Mouse (Mus musculus) myocyte (in vitro differentiated cells): ENCODE data around the gene Pou3f1.

Experiments used
- MAX ChIP-seq: IDR thresholded peaks from one replicate; pipeline ENCODE4 v1.6.1; 2011; ENCODE audit warnings: low read depth, mild to moderate bottlenecking, control low read depth
- MYOD1 ChIP-seq, 3 experiments: IDR thresholded peaks; one replicate each; pipeline ENCODE4 v1.6.1; 2011; ENCODE audit warnings: control low read depth in 2 of 3, low read depth in 2 of 3, mild to moderate bottlenecking in 2 of 3, moderate library complexity in 1 of 3; ENCODE audit not compliant: insufficient read length in 2 of 3, control insufficient read depth in 1 of 3
- MYOG ChIP-seq, 3 experiments: IDR thresholded peaks; one replicate each; pipeline ENCODE4 v1.6.1; 2011; ENCODE audit warnings: control low read depth in 2 of 3, low read depth in 2 of 3, mild to moderate bottlenecking in 2 of 3; ENCODE audit not compliant: insufficient read length in 2 of 3, control insufficient read depth in 1 of 3, insufficient read depth in 1 of 3
- POLR2A ChIP-seq: IDR thresholded peaks from one replicate; pipeline ENCODE4 v1.6.1; 2011; ENCODE audit warnings: low read depth, mild to moderate bottlenecking, control low read depth, moderate library complexity; ENCODE audit not compliant: insufficient read length
- POLR2AphosphoS2 ChIP-seq: IDR thresholded peaks from one replicate; pipeline ENCODE4 v1.6.1; 2011; ENCODE audit warnings: low read depth, control low read depth; ENCODE audit not compliant: insufficient read length
- SRF ChIP-seq: IDR thresholded peaks from one replicate; pipeline ENCODE4 v1.6.1; 2011; ENCODE audit warnings: low read depth; ENCODE audit not compliant: control insufficient read depth, insufficient read length
- TCF12 ChIP-seq: IDR thresholded peaks from one replicate; pipeline ENCODE4 v1.6.1; 2011; ENCODE audit warnings: mild to moderate bottlenecking, control low read depth; ENCODE audit not compliant: poor library complexity, insufficient read depth, severe bottlenecking
- USF1 ChIP-seq: IDR thresholded peaks from one replicate; pipeline ENCODE4 v1.6.1; 2011; ENCODE audit warnings: low read depth, mild to moderate bottlenecking, control low read depth, moderate library complexity

DNA sequence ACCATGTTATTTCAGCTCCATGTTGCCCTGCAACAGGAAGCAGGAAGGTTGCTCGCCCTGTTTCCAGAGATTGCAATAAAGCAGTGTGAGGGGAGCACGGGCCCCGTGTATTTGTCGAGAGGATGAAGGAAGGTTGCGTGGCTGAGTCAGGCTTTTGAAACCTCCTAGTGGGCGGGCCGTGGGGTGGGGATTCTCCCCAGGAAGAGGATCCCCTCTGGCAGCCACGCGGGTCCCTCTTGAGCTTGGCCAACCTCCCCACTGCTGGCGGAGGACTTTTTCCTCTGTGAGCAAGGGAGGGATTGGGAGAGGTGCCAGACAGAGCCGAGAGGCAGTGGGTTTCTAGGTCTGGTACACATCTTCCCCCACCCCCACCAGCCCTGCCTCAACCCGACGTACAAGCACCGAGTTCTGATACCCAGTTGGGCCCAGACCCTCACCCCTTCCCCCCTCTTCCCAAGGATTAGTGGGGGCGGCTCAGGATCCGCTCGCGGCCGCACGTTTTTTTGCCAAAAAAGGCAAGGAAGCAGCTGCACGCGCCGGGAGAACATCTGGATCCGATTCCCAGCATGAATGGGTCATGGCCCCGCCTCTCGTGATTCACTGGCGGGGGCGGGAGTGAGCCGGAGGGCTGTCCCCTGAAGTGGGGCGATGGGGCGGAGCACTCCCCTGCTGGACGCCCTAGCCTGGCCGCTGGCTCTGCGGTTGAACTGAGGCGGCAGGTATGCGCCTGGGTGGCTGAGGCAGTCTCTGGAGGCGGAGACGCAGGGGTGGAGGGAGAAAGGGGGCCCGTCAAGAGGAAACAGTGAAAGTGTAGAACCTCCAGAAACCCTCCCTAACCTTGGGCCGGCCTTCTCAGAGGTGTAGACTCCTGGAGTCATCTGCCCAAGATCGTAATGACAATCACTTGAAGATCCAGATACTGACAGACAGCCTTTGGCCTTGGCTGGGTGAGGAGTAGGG lies 52.2 kb downstream of the Pou3f1 start:
- TF ChIP-seq POLR2A, result peak; percentile 73
- TF ChIP-seq USF1, result no peak
- TF ChIP-seq TCF12, result peak; percentile 61
- TF ChIP-seq POLR2AphosphoS2, result peak; percentile 87
- TF ChIP-seq MAX, result no peak
- peak in 2 of 3 experiments; percentile 40 to 78 for TF ChIP-seq MYOD1 (IDR thresholded peaks at IDR 0.05; ENCODE audit: control insufficient read depth in 1 of 3, insufficient read length in 2 of 3, low read depth in 2 of 3)
- peak; percentile 100 for TF ChIP-seq SRF
- peak in 2 of 3 experiments; percentile 7 to 75 for TF ChIP-seq MYOG (IDR thresholded peaks at IDR 0.05; ENCODE audit: control insufficient read depth in 1 of 3, insufficient read depth in 1 of 3, insufficient read length in 2 of 3, low read depth in 2 of 3)
